Mouse (Mus musculus) olfactory bulb, adult 2 months (tissue): ENCODE data around the gene Hectd4.

Experiments
- CTCF ChIP-seq: fragments of 200-500 bp; IDR thresholded peaks from 2 replicates; pipeline ENCODE4 v1.5.1; 2012; ENCODE audit warnings: low read depth, mild to moderate bottlenecking, low read length, moderate library complexity; ENCODE audit not compliant: insufficient read depth
- POLR2A ChIP-seq: fragments of 200-500 bp; IDR thresholded peaks from 2 replicates; pipeline ENCODE4 v1.6.1; 2012; ENCODE audit warnings: mild to moderate bottlenecking, low read depth, low read length, moderate library complexity; ENCODE audit not compliant: insufficient read depth

DNA sequence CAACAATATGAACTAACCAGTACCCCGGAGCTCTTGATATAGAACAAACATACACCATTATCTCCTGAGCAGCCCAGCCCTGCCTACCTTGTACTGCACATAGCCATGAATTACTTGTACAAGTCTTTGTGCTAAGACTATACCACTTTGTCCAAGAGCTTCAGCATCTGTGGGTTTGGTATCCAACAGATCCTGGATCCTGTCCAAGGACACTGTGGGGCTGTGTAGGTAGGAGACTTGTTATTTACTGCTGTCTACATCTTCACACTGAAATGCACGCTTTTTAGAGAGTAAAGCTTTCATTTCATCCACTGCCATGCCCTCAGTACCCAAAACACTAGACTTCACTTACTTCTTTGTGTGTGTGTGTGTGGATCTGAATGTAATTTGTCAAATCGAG, 4.8 kb downstream of the Hectd4 start:
- no peak for TF ChIP-seq POLR2A
- TF ChIP-seq CTCF: no peak
